ENCODE assay signal across 8 mouse cellular contexts in the genomic region with DNA sequence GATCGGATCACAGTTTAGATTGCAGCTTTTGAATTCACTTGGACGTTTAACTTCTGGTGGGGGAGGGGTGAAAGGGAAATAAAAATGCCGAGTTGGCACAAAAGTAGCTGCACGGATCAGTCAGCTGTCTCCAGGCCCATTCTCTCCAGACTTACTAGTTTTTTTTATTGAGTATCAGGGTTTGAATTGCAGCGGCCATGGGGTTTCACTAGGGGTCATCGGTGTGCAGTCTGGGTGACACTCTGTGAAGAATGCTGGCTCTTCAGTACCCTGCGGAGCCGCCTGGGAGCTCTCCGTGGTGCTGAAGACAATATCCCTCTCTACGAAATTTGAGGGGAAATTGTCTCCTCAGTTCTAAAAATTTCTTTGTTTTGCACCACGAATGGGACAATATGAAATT. TPM values are rescaled to one million over a fixed set of nuclear protein-coding genes. Genes with fewer than 3 reads are reported as not detected.
A peak's percentile ranks its signal among the peaks of the same experiment; 100 is the strongest.
DNase-seq lines count a peak whose midpoint lies in the region; ATAC-seq and TF ChIP-seq lines count a peak whose summit lies in the region.

No protein-coding gene starts in this region.

- peak; percentile 70; the same call in 1 of the 2 replicates for ATAC-seq in forebrain, embryonic 15.5 days (replicated peaks)
- no peak for ATAC-seq in intestine, postnatal 0 days
- ATAC-seq in lung, embryonic 16.5 days (ENCODE audit: low read depth), result peak; percentile 59; the same call in 1 of the 2 replicates

- H3K4me2 ChIP-seq in forebrain, embryonic 15.5 days (replicated peaks), result no peak overlapping the region
- no peak overlapping the region for H3K4me2 ChIP-seq in intestine, postnatal 0 days (replicated peaks; ENCODE audit: low read depth)
- no peak overlapping the region for H3K4me2 ChIP-seq in lung, embryonic 16.5 days (ENCODE audit: low read depth, low read length)

- no peak overlapping the region for H3K27ac ChIP-seq in forebrain, embryonic 15.5 days (replicated peaks)
- H3K27ac ChIP-seq in intestine, postnatal 0 days (ENCODE audit: low read depth, low read length), result no peak overlapping the region
- no peak overlapping the region for H3K27ac ChIP-seq in lung, embryonic 16.5 days (ENCODE audit: low read length)

- H3K4me1 ChIP-seq in forebrain, embryonic 15.5 days, result peaks cover 5% of the 10 kb centered on the region
- no peaks in the 10 kb centered on the region for H3K4me1 ChIP-seq in intestine, postnatal 0 days (replicated peaks; ENCODE audit: control insufficient read depth, insufficient read depth, low read length)
- H3K4me1 ChIP-seq in lung, embryonic 16.5 days (replicated peaks; ENCODE audit: control insufficient read depth, insufficient read depth, low read length), result no peaks in the 10 kb centered on the region

- H3K9ac ChIP-seq in forebrain, embryonic 15.5 days (replicated peaks), result no peak overlapping the region
- H3K9ac ChIP-seq in intestine, postnatal 0 days (ENCODE audit: low read depth, low read length), result no peak overlapping the region
- no peak overlapping the region for H3K9ac ChIP-seq in lung, embryonic 16.5 days (ENCODE audit: low read length)

- 6% methylated on average over 11 of the region's 11 CpGs for WGBS in forebrain, embryonic 15.5 days
- WGBS in intestine, postnatal 0 days, result 10% methylated on average over 11 of the region's 11 CpGs
- 9% methylated on average over 11 of the region's 11 CpGs for WGBS in lung, embryonic 16.5 days

- no peaks in the 10 kb centered on the region for H3K9me3 ChIP-seq in forebrain, embryonic 15.5 days
- H3K9me3 ChIP-seq in intestine, postnatal 0 days (ENCODE audit: control insufficient read depth), result no peaks in the 10 kb centered on the region
- no peaks in the 10 kb centered on the region for H3K9me3 ChIP-seq in lung, embryonic 16.5 days (ENCODE audit: control insufficient read depth, low read length)

- peak; percentile 70 for TF ChIP-seq CTCF in intestine, postnatal 0 days (IDR thresholded peaks at IDR 0.05; ENCODE audit: low read depth)

- no peaks in the 10 kb centered on the region for H3K27me3 ChIP-seq in forebrain, embryonic 15.5 days
- H3K27me3 ChIP-seq in intestine, postnatal 0 days (replicated peaks; ENCODE audit: control insufficient read depth, insufficient read depth, low read length), result no peaks in the 10 kb centered on the region
- no peaks in the 10 kb centered on the region for H3K27me3 ChIP-seq in lung, embryonic 16.5 days (ENCODE audit: control insufficient read depth, insufficient read depth, low read depth, low read length)

- no peaks in the 10 kb centered on the region for H3K36me3 ChIP-seq in forebrain, embryonic 15.5 days
- no peaks in the 10 kb centered on the region for H3K36me3 ChIP-seq in intestine, postnatal 0 days (ENCODE audit: control insufficient read depth, insufficient read depth)
- no peaks in the 10 kb centered on the region for H3K36me3 ChIP-seq in lung, embryonic 16.5 days (ENCODE audit: control insufficient read depth, insufficient read depth, low read length)

- DNase-seq in layer of hippocampus, postnatal 10 days (ENCODE audit: low spot score in 2 of 2), result peak; percentile 56 to 70
- no peak for DNase-seq in layer of hippocampus, postnatal 36 days
- DNase-seq in adrenal gland, postnatal 36 days, result peak; percentile 58 to 62
- peak; percentile 53 for DNase-seq in retina, postnatal 7 days (ENCODE audit: low read depth, low spot score)
- no peak for DNase-seq in spleen, adult 12 weeks (ENCODE audit: low spot score)

- H3K4me3 ChIP-seq in forebrain, embryonic 15.5 days, result no peak overlapping the region
- no peak overlapping the region for H3K4me3 ChIP-seq in intestine, postnatal 0 days (ENCODE audit: low read depth, low read length)
- H3K4me3 ChIP-seq in lung, embryonic 16.5 days (ENCODE audit: low read length), result no peak overlapping the region

RNA-seq across cellular contexts. Expression of gene Nrxn3, which starts 13.5 kb away (rescaled TPM):
- total RNA-seq in layer of hippocampus, postnatal 10 days (2021), result 100 to 1,000 TPM; 153 to 168 TPM
- 100 to 1,000 TPM; 185 to 190 TPM for total RNA-seq in layer of hippocampus, postnatal 36 days (2021)
- under 1 TPM in 1 of 2 experiments, not detected in 1; 0.20 TPM for total RNA-seq in adrenal gland, postnatal 36 days (2021)
- polyA plus RNA-seq in forebrain, embryonic 15.5 days (2015; fragmentation: Nextera tagmentation; extraction: Ambion mirVana), result 93.5 and 99.5 TPM in 2 replicates
- 0.47 and 0.55 TPM in 2 replicates for polyA plus RNA-seq in intestine, postnatal 0 days (2015; fragmentation: Nextera tagmentation; extraction: Ambion mirVana)
- 3.1 and 4.8 TPM in 2 replicates for polyA plus RNA-seq in lung, embryonic 16.5 days (2015; fragmentation: Nextera tagmentation; extraction: Ambion mirVana)

Comparison
In these comparisons a context has a peak if more than half of its experiments do, and no peak if none do; other contexts are left out.
1. DNase-seq: peak in layer of hippocampus, postnatal 10 days (2 of 2), adrenal gland, postnatal 36 days (2 of 2) and retina, postnatal 7 days (single experiment); none in layer of hippocampus, postnatal 36 days (0 of 2) and spleen, adult 12 weeks (single experiment).
2. RNA of gene Nrxn3, which starts 13.5 kb away (total RNA-seq): 185 to 190 TPM in layer of hippocampus, postnatal 36 days and 153 to 168 TPM in layer of hippocampus, postnatal 10 days; 0.20 TPM in adrenal gland, postnatal 36 days; every median in the first group is over 100 times any median in the second.